Mouse (Mus musculus) forebrain, embryonic 16.5 days (tissue): ENCODE measurements around the gene Trhr2. TPM values are rescaled to one million over a fixed set of nuclear protein-coding genes. Genes with fewer than 3 reads are reported as not detected.
A peak's percentile ranks its signal among the peaks of the same experiment; 100 is the strongest.
"Not testable (repeated sequence)": the region's sequence is repeated elsewhere in the genome, so short reads cannot be mapped to it uniquely, and the experiment has no call there.

ENCODE experiments used
- ATAC-seq: fragments of 200-750 bp; cut with Nextera tagmentation; 2 replicates; pipeline ENCODE4 v1.8.0; 2017; ENCODE audit warnings: mild to moderate bottlenecking, moderate library complexity
- H3K27ac ChIP-seq: fragments of 300-500 bp; sonication (generic); 2 replicates; pipeline ENCODE4 v1.5.1; 2014; ENCODE audit warnings: low read length, control low read depth
- H3K27me3 ChIP-seq: fragments of 300-500 bp; sonication (generic); replicated peaks from 2 replicates; pipeline ENCODE4 v1.6.1; 2014; ENCODE audit warnings: low read length; ENCODE audit not compliant: control insufficient read depth, insufficient read depth
- H3K36me3 ChIP-seq: fragments of 300-500 bp; sonication (generic); 2 replicates; pipeline ENCODE4 v1.6.1; 2014; ENCODE audit not compliant: control insufficient read depth, insufficient read depth
- H3K4me1 ChIP-seq: fragments of 300-500 bp; sonication (generic); replicated peaks from 2 replicates; pipeline ENCODE4 v1.6.1; 2014; ENCODE audit warnings: low read length; ENCODE audit not compliant: control insufficient read depth, insufficient read depth
- H3K4me2 ChIP-seq: fragments of 300-500 bp; sonication (generic); 2 replicates; pipeline ENCODE4 v1.6.1; 2014; ENCODE audit warnings: mild to moderate bottlenecking, low read length, control low read depth
- H3K4me3 ChIP-seq: fragments of 300-500 bp; sonication (generic); replicated peaks from 2 replicates; pipeline ENCODE4 v1.5.1; 2014; ENCODE audit warnings: mild to moderate bottlenecking, low read length, control low read depth
- H3K9ac ChIP-seq: fragments of 300-500 bp; sonication (generic); replicated peaks from 2 replicates; pipeline ENCODE4 v1.6.1; 2014; ENCODE audit warnings: low read depth, low read length, control low read depth
- H3K9me3 ChIP-seq: fragments of 300-500 bp; sonication (generic); 2 replicates; pipeline ENCODE4 v1.6.1; 2016; ENCODE audit warnings: low read length; ENCODE audit not compliant: control insufficient read depth
- WGBS: fragments of 180-500 bp; shearing (Covaris S2); extraction: QIAGEN DNeasy Blood & Tissue Kit; methylation state at CpG from one replicate; pipeline ENCODE4 v1.1.7; 2014; 5-methylcytosine and 5-hydroxymethylcytosine counted together
- polyA plus RNA-seq: library from polyadenylated mRNA; unstranded; fragments of >200 nt; fragmentation: Nextera tagmentation; extraction: Ambion mirVana; gene quantifications from 2 replicates; pipeline ENCODE4 v1.2.1, GENCODE M21; 2015

Trhr2 gene
- polyA plus RNA-seq, 1 experiment from 2014 or later, result not detected

GRCm38 (mm10) chr8:122329072-122329471, 31.5 kb downstream of the Trhr2 start:
- no peaks in the 10 kb centered on the region for H3K9me3 ChIP-seq
- H3K27ac ChIP-seq, result no peak overlapping the region
- 0 out of 2 replicates have a peak, but pooled peaks cover 1% of the 10 kb centered on the region for H3K27me3 ChIP-seq
- H3K36me3 ChIP-seq, result no peaks in the 10 kb centered on the region
- ATAC-seq, result no peak
- no peak overlapping the region for H3K4me3 ChIP-seq
- no peak overlapping the region for H3K4me2 ChIP-seq
- 76% methylated on average over 8 of the region's 8 CpGs for WGBS
- no peak overlapping the region for H3K9ac ChIP-seq
- peaks cover 17% of the 10 kb centered on the region for H3K4me1 ChIP-seq

DNA sequence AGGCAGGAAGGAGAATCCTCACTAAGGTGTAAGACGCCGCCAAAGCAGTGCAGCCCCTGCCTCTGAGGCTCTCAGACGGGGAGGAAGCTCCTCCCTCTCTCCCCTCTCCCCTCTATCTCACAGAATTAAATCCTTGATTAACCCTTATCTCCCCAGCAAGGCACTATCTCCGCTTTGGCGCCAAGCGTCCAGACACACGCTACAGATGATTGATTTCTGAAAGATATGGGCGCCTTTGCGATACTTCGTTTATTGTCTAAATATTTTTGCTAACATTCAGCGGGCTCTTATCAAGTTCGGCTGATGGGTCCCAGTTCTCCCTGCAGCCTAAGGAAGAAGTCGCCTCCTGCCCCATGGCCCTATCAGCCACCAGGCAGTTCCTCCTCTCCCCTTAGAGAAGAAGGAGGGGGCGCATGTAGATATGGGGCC, 34.4 kb downstream of the Trhr2 start:
- Histone ChIP-seq H3K27me3 (no peaks in the 10 kb centered on the region), H3K4me1 (peaks cover 18% of the 10 kb centered on the region), H3K4me2 (peak overlapping the region; percentile 26), H3K4me3 (no peak overlapping the region), H3K9me3 (no peaks in the 10 kb centered on the region), H3K27ac (no peak overlapping the region), H3K9ac (0 out of 2 replicates have a peak overlapping the region, but pooled peaks have one; percentile 32), H3K36me3 (no peaks in the 10 kb centered on the region)
- 16% methylated on average over 14 of the region's 14 CpGs for WGBS
- no peak for ATAC-seq

DNA sequence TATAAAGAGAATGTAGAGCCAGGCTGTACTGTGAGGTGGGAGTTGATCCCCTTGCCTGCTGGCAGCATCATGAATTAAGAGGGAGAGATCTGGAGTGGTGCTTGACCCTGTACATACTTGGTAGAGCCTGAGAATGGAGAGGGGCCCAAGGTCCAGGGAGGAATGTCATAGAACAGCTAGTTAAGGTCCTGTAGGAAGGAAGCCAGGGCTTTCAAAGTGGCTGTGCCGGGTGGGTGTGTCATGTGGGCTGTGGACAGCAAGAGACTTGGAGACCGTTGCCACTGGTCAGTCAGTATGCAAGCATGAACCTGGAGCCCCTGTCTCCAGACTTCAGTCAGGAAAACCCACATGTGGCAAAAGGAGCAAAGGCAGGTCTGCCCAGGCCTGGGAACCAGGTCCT, 35.4 kb downstream of the Trhr2 start:
- Histone ChIP-seq H3K36me3 (no peaks in the 10 kb centered on the region), H3K4me2 (no peak overlapping the region), H3K9ac (no peak overlapping the region), H3K27me3 (no peaks in the 10 kb centered on the region), H3K4me3 (no peak overlapping the region), H3K27ac (no peak overlapping the region), H3K4me1 (peaks cover 24% of the 10 kb centered on the region), H3K9me3 (no peaks in the 10 kb centered on the region)
- no peak for ATAC-seq
- WGBS, result 95% methylated on average over 2 of the region's 2 CpGs

- not testable (repeated sequence) for H3K36me3 ChIP-seq, ATAC-seq, H3K9me3 ChIP-seq, H3K9ac ChIP-seq, H3K27ac ChIP-seq, H3K27me3 ChIP-seq, H3K4me2 ChIP-seq, H3K4me3 ChIP-seq
- H3K4me1 ChIP-seq, result peaks cover 22% of the 10 kb centered on the region
- 3% methylated on average over 10 of the region's 13 CpGs for WGBS
These were observed 36.6 kb downstream of the Trhr2 start for GRCm38 (mm10) chr8:122323951-122324402.

DNA sequence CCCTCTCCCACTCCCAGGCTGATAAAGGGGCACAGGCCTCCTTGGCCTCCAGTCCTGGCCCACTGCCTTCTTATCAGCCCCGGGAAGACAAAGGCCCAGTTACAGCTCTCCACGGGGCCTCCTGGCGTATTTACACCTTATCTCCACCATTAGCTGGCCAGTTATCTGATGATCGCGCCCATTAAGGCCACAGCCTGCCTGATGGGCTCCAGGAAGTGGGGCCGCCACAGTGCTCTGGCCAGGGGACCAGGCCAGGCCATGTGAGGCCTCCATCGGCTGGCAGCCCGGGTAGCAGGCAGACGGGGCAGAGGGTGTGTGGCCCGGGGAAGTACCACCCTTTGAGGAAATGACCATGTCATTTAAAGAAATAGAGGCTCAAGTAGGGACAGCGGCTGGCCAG, 37.8 kb downstream of the Trhr2 start:
- 63% methylated on average over 11 of the region's 11 CpGs for WGBS

GRCm38 (mm10) chr8:122322126-122322525, 38.4 kb downstream of the Trhr2 start:
- Histone ChIP-seq H3K4me2 (no peak overlapping the region), H3K9me3 (no peaks in the 10 kb centered on the region), H3K36me3 (no peaks in the 10 kb centered on the region), H3K27me3 (no peaks in the 10 kb centered on the region), H3K4me1 (peaks cover 22% of the 10 kb centered on the region), H3K9ac (no peak overlapping the region), H3K27ac (no peak overlapping the region), H3K4me3 (no peak overlapping the region)
- 94% methylated on average over 7 of the region's 7 CpGs for WGBS
- ATAC-seq, result no peak

More for the DNA sequence above, 37.8 kb downstream of the Trhr2 start:
- Histone ChIP-seq H3K9ac (no peak overlapping the region), H3K27me3 (no peaks in the 10 kb centered on the region), H3K4me2 (no peak overlapping the region), H3K27ac (no peak overlapping the region), H3K4me3 (no peak overlapping the region), H3K36me3 (no peaks in the 10 kb centered on the region), H3K9me3 (no peaks in the 10 kb centered on the region), H3K4me1 (peaks cover 22% of the 10 kb centered on the region)
- no peak for ATAC-seq

DNA sequence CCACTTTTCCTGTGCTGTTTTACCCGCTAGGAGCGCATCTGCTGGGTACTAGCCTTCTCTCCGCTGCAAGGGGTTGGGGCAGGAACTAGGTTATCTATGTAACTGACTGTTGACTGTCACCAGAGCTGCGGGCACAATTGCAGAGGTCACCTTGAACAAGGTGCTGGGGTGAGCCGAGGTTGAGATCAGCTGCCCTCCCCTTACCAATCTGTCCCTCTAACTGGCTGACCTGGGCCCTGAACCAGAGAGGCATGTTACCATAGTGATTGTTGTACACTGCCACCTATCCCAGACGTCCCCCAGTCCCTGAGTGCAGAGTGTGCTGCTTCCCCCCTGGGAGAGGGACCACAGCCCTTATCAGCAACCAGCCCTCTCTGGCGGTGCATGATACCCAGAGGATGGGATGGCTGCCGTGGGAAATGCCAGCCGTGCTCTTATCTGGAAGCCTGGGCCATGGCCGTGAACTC, 39.1 kb downstream of the Trhr2 start:
- no peak overlapping the region for H3K4me3 ChIP-seq
- H3K9ac ChIP-seq, result no peak overlapping the region
- no peak overlapping the region for H3K27ac ChIP-seq
- no peaks in the 10 kb centered on the region for H3K9me3 ChIP-seq
- no peaks in the 10 kb centered on the region for H3K36me3 ChIP-seq
- ATAC-seq, result no peak
- peaks cover 22% of the 10 kb centered on the region for H3K4me1 ChIP-seq
- 65% methylated on average over 10 of the region's 10 CpGs for WGBS
- no peak overlapping the region for H3K4me2 ChIP-seq
- H3K27me3 ChIP-seq, result no peaks in the 10 kb centered on the region

DNA sequence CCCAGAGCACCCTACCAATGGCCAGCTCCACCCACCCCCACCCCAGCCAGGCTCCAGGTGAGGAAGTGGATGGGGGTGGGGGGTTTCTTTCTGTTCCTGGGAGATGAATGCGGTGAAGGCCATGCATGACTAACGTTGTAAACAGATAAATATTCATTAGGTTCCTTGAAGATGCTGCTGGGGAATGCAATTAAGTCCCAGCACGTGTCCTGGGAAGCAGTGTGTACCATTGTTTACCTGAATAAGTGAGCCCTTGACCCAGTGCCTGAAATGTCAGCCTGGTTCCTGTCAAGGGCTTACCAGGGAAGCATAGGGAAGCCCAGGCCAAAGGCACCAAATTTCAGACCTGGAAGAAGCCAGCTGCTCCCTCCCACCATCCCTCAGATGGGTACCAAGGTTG, 40.0 kb downstream of the Trhr2 start:
- Histone ChIP-seq H3K9ac (no peak overlapping the region), H3K9me3 (no peaks in the 10 kb centered on the region), H3K27ac (no peak overlapping the region), H3K4me2 (no peak overlapping the region), H3K36me3 (no peaks in the 10 kb centered on the region), H3K4me1 (peaks cover 14% of the 10 kb centered on the region), H3K4me3 (no peak overlapping the region), H3K27me3 (no peaks in the 10 kb centered on the region)
- no peak for ATAC-seq
- WGBS, result 3% methylated on average over 3 of the region's 3 CpGs

GRCm38 (mm10) chr8:122319708-122320075, 40.9 kb downstream of the Trhr2 start:
- Histone ChIP-seq H3K9ac (no peak overlapping the region), H3K9me3 (no peaks in the 10 kb centered on the region), H3K4me3 (no peak overlapping the region), H3K4me1 (peaks cover 10% of the 10 kb centered on the region; the same call in 1 of the 2 replicates), H3K4me2 (no peak overlapping the region), H3K36me3 (no peaks in the 10 kb centered on the region), H3K27me3 (no peaks in the 10 kb centered on the region), H3K27ac (no peak overlapping the region)
- 65% methylated on average over 7 of the region's 7 CpGs for WGBS
- no peak for ATAC-seq
